Mouse (Mus musculus) cortical plate, adult 2 months (tissue): ENCODE results near the gene Slc9a3. TPM values are rescaled to one million over a fixed set of nuclear protein-coding genes. Genes with fewer than 3 reads are reported as not detected.

Experiments
- H3K27ac ChIP-seq: fragments of 200-500 bp; 2 replicates; pipeline ENCODE4 v1.5.1; 2012; ENCODE audit warnings: low read length, control low read depth, inconsistent platforms; ENCODE audit not compliant: insufficient read depth
- H3K4me1 ChIP-seq: fragments of 200-500 bp; 2 replicates; pipeline ENCODE4 v1.6.1; 2011; ENCODE audit warnings: low read length; ENCODE audit not compliant: control insufficient read depth, insufficient read depth
- H3K4me3 ChIP-seq: fragments of 200-500 bp; 2 replicates; pipeline ENCODE4 v1.5.1; 2011; ENCODE audit warnings: mild to moderate bottlenecking, low read length, control low read depth; ENCODE audit not compliant: insufficient read depth
- CTCF ChIP-seq: fragments of 200-500 bp; IDR thresholded peaks from 2 replicates; pipeline ENCODE4 v1.5.1; 2011; ENCODE audit warnings: mild to moderate bottlenecking, control low read depth, low read length; ENCODE audit not compliant: insufficient read depth; ENCODE audit errors: extremely low read depth
- POLR2A ChIP-seq: fragments of 200-500 bp; IDR thresholded peaks from 2 replicates; pipeline ENCODE4 v1.6.1; 2011; ENCODE audit warnings: mild to moderate bottlenecking, low read length, control low read depth; ENCODE audit not compliant: insufficient read depth; ENCODE audit errors: extremely low read depth
- polyA plus RNA-seq: library from polyadenylated mRNA; depleted of rRNA; stranded (reverse); fragments of >200 nt; gene quantifications from 2 replicates; pipeline ENCODE4 v1.2.3, GENCODE M21; 2012

The Slc9a3 gene
- polyA plus RNA-seq, 1 experiment, result 0.86 TPM

- Histone ChIP-seq H3K4me1 (no peaks in the 10 kb centered on the region), H3K27ac (no peak overlapping the region), H3K4me3 (no peak overlapping the region)
- no peak for TF ChIP-seq POLR2A
- TF ChIP-seq CTCF, result no peak
These were observed 16.8 kb upstream of the Slc9a3 start for GRCm38 (mm10) chr13:74104417-74104816.

- TF ChIP-seq POLR2A, result no peak
- TF ChIP-seq CTCF, result no peak
- H3K4me1 ChIP-seq, result no peaks in the 10 kb centered on the region
- no peak overlapping the region for H3K4me3 ChIP-seq
- H3K27ac ChIP-seq, result no peak overlapping the region
These were observed 13.8 kb upstream of the Slc9a3 start for GRCm38 (mm10) chr13:74107410-74107809.

- 0 out of 2 replicates have a peak overlapping the region, but pooled peaks have one; percentile 29 for H3K27ac ChIP-seq
- H3K4me3 ChIP-seq, result no peak overlapping the region
- no peaks in the 10 kb centered on the region for H3K4me1 ChIP-seq
- TF ChIP-seq POLR2A (no peak), CTCF (no peak)
These were observed 8.7 kb upstream of the Slc9a3 start for GRCm38 (mm10) chr13:74112593-74112992.

GRCm38 (mm10) chr13:74113626-74114191 lies 7.5 kb upstream of the Slc9a3 start:
- Histone ChIP-seq H3K4me3 (no peak overlapping the region), H3K4me1 (no peaks in the 10 kb centered on the region), H3K27ac (no peak overlapping the region)
- TF ChIP-seq CTCF (no peak), POLR2A (no peak)

- Histone ChIP-seq H3K4me3 (peak overlapping the region; percentile 35; the same call in 1 of the 2 replicates), H3K4me1 (no peaks in the 10 kb centered on the region), H3K27ac (no peak overlapping the region)
- TF ChIP-seq POLR2A, result no peak
- no peak for TF ChIP-seq CTCF
These were observed 606 bp downstream of the Slc9a3 start for GRCm38 (mm10) chr13:74121795-74122330.

- no peak overlapping the region for H3K4me3 ChIP-seq
- H3K4me1 ChIP-seq, result no peaks in the 10 kb centered on the region
- TF ChIP-seq POLR2A (no peak), CTCF (no peak)
- H3K27ac ChIP-seq, result no peak overlapping the region
These were observed 1.4 kb downstream of the Slc9a3 start for GRCm38 (mm10) chr13:74122632-74123031.

- Histone ChIP-seq H3K4me1 (no peaks in the 10 kb centered on the region), H3K4me3 (no peak overlapping the region), H3K27ac (no peak overlapping the region)
- no peak for TF ChIP-seq POLR2A
- no peak for TF ChIP-seq CTCF
These were observed 6.3 kb downstream of the Slc9a3 start for GRCm38 (mm10) chr13:74127571-74127970.

- Histone ChIP-seq H3K4me3 (no peak overlapping the region), H3K4me1 (no peaks in the 10 kb centered on the region), H3K27ac (no peak overlapping the region)
- TF ChIP-seq CTCF (no peak), POLR2A (no peak)
These were observed 8.7 kb downstream of the Slc9a3 start for GRCm38 (mm10) chr13:74129909-74130308.

- H3K4me3 ChIP-seq, result no peak overlapping the region
- H3K4me1 ChIP-seq, result no peaks in the 10 kb centered on the region
- H3K27ac ChIP-seq, result no peak overlapping the region
- TF ChIP-seq CTCF (no peak), POLR2A (no peak)
These were observed 17.8 kb downstream of the Slc9a3 start for GRCm38 (mm10) chr13:74138906-74139647.

- H3K4me1 ChIP-seq, result no peaks in the 10 kb centered on the region
- TF ChIP-seq POLR2A (no peak), CTCF (no peak)
These were observed 19.5 kb downstream of the Slc9a3 start for GRCm38 (mm10) chr13:74140793-74141192.

More at GRCm38 (mm10) chr13:74140793-74141192, 19.5 kb downstream of the Slc9a3 start:
- Histone ChIP-seq H3K27ac (no peak overlapping the region), H3K4me3 (no peak overlapping the region)
